Mouse (Mus musculus): Measurements from ENCODE around the gene Prkcq. TPM values are rescaled to one million over a fixed set of nuclear protein-coding genes. Genes with fewer than 3 reads are reported as not detected.

Gene Prkcq
- total RNA-seq, 4 experiments from 2014 or later: 1.3 to 2.8 (median 2.3) TPM

DNA sequence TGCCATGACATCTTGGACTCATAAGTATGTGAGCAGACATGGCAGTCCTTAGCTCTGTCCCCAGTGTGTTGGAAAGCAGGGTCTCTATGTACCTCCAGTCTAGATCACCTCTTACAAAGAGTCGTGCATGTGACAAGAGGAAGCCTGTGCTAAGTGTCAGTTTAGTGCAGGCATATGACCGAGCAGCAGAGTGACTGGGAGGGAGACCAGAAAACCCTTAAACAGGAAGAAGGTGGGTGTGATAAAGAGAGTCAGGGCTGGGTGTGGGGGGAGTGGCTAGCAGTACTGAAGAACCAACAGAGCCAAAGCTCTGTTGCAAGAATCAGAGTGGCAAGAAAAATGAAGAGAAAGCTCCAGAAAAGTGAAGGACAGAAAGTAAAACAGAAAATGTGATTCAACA lies 15.3 kb downstream of the Prkcq start:
- no peak for DNase-seq

GRCm38 (mm10) chr2:11188279-11188678 lies 16.4 kb downstream of the Prkcq start:
- no peak for DNase-seq

DNA sequence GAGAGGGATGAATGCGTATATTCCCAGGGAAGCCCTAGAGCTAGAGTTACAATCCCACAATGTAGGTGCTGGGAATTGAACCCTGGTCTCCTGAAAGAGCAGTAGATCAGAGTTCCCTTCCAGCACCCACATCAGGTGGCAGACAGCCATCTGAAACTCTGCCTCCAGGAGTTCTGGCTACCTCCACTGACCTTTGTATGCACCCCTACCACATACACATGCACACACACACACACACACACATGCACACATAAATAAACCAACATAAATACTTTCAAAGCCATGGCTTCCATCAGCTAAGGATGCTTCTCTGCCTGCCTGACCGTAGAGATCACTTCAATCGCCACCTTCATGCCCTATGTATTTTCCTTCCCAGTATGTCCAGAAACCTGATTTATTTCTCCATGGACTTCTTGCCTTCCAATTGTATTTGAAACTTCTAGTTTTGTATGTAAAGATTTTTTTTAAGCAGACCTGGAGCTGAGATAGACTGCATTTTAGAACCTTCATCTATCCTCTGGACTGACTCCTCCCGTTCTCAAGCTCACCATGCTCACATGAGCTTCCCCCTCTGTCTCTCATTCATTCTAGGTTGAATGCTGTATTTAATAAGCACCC lies 17.4 kb downstream of the Prkcq start:
- DNase-seq: no peak

GRCm38 (mm10) chr2:11192281-11193098 lies 20.6 kb downstream of the Prkcq start:
- no peak for DNase-seq

GRCm38 (mm10) chr2:11193099-11193618 lies 21.3 kb downstream of the Prkcq start:
- DNase-seq: no peak

DNA sequence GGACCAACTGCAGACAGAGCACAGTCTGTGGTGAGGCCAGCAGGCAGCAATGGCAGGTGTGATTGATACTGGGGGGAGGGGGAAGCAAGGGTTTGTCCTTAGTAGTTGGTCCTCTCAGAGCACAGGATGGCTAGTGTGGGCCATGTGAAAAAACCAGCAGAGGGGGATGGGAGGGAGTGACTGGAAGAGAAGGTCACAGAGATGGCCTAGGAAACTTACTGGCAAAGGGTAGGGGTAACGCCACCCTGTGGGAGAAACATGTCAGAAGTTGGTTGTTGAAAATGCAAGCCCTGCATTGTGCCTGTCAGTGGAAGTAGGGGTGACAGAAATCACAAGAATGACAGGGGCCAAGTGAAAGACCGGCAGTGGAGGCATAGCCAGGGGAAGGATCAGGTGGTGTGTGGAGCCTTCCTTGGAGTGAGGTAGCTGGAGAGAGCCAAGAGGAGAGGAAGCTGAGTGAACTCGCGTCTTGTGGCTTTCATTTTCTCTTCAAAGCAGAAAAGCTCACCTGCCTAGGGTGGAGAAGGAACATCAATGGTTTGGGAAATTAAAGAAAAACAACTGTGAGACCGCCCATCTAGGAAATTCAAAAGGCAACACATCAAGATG lies 22.9 kb downstream of the Prkcq start:
- DNase-seq: no peak

GRCm38 (mm10) chr2:11196071-11196470 lies 24.2 kb downstream of the Prkcq start:
- DNase-seq: no peak

- DNase-seq: no peak
These were observed 25.1 kb downstream of the Prkcq start for GRCm38 (mm10) chr2:11196952-11197559.

DNA sequence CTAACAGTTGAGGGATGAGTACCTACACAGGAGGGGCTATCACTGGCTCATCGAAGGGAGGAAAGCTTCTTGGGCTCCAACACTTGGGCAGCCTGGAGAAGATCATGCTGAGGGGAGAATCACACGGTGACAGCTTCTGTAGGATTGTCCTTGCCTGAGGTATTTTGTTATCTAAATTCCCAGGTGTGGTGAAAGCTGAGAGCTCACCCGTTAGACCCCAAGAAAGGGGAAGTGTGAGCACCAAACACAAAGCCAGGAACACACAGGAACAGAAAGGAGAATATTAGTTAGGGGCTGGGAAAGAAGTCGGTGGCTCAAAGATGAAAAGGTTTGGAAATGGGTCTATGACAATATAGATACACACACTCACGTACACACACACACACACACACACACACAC lies 27.7 kb downstream of the Prkcq start:
- no peak for DNase-seq

DNA sequence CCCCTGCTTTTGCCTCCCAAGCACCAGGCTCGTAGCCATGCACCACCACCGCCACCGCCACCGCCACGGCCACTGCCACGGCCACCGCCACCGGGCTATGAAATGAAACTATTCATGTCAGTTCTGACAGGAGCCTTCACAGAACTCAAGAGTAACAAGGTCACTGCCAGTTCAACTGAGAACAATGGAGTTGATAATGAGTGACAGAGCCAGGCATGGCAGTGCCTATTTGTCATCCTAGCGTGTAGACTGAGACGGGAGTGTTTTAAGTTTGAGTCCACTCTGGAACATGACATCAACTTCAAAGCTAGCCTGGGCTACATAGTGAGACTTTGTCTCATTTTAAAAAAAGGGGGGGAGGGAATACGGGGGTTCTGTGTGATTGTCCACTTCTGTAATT lies 30.9 kb downstream of the Prkcq start:
- DNase-seq: no peak

GRCm38 (mm10) chr2:11203261-11203660 lies 31.4 kb downstream of the Prkcq start:
- no peak for DNase-seq

- no peak for DNase-seq
These were observed 32.3 kb downstream of the Prkcq start for GRCm38 (mm10) chr2:11204232-11204631.

GRCm38 (mm10) chr2:11204961-11205360 lies 33.1 kb downstream of the Prkcq start:
- DNase-seq: no peak

DNA sequence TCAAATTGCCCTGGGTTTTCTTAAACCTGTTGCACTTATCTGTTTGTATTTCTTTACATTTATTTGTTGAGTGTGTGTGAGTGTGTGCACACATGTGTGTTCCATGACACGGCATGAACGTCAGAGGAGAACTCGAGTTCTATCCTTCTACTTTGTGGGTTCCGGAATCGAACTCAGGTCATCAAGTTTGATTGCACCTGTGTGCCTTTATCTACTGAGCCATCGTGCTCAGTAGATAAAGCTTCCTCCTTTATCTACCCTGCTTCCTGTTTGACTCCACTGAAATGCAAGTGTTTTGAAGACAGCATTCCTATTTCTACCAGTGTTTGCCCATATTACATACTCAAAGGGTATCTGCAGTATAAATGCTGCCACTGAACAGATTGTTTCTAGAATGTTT lies 33.8 kb downstream of the Prkcq start:
- no peak for DNase-seq

GRCm38 (mm10) chr2:11208263-11208662 lies 36.4 kb downstream of the Prkcq start:
- DNase-seq: no peak

DNA sequence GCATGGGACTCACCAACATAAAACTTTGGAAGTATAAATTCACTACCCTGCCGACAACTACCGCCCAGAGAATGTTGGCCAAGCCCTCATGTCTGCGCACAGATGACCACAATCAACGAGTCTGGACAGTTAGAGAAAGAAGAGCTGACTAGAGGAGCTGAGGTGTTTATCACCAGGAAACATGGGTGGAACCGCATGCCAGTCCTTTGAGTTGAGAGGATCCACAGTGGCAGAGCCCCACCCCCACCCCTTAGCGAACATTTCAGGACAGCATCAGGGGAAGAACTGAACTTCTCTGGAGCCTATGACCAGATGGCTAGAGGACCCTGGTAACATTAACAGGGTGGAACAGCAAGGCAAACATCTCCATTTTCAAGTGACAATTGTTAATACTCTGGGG lies 37.4 kb downstream of the Prkcq start:
- no peak for DNase-seq

DNA sequence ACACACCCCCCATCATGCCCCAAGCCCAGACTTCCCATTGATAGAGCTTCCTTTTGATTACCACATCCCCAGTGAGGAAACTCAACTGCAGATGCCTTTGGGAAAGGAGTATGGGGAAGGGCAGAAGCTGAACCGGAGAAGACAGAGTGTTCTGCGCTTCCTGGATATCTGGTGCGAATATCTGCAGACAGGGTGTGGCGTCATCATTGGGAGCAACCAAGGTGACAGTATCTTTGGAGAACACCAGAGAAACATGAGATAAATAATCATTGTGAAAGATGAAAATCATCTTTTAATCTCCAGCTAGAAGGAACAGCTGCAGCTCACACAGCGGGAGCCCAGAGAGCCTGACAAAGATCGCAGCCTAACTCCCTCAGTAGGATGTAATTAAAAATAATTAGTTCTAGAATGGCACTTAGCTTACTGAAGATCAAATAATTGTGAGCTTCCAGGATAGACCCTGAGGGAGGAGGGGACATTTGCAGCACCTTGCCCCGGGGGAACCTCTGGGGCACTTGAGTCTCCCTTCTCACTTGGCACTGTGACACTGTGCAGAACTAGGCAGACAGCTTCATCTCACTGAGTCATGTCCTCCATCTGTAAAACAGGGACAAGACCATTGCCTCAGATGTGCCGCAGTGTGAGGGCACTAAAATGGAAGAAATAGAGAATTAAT lies 38.5 kb downstream of the Prkcq start:
- no peak for DNase-seq

GRCm38 (mm10) chr2:11211961-11212562 lies 40.2 kb downstream of the Prkcq start:
- DNase-seq: no peak

DNA sequence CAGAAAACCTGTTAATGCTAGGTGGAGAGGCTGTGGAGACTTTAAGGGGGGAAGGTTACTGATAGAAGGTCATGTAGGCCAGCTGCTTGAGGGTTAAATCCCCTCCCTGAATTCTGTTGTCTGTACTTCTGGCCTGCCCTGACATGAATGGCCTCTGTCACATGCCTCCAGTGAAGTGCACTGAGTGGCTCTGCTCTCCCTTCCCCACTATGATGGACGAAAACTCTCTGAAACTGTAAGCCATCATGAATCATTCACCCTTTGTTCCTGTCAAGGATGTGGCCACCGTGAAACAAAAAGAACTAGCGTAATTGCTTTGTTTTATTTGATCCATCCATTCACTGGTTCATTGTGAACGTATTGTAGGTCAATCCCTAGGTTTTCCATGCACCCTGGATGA lies 44.5 kb downstream of the Prkcq start:
- DNase-seq: no peak

DNA sequence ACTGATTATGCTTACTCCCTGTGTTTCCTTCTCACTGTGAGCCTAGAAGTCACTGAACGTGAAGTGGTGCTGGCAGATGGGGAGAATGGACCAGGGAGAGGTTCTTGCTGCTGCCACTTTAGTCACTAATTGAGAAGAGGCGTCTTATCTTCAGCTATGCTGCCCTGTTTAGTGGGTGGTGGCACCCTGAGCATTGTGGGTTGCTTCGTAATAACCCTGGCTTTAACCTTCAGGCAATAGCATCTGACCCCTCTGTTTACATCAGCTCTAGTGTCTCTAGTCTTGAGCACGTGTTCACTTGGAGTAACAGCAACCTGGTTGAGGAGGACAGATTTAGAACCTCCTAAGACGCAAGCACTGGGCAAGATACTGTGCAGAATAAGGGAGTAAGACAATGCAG lies 44.9 kb downstream of the Prkcq start:
- DNase-seq: no peak

DNA sequence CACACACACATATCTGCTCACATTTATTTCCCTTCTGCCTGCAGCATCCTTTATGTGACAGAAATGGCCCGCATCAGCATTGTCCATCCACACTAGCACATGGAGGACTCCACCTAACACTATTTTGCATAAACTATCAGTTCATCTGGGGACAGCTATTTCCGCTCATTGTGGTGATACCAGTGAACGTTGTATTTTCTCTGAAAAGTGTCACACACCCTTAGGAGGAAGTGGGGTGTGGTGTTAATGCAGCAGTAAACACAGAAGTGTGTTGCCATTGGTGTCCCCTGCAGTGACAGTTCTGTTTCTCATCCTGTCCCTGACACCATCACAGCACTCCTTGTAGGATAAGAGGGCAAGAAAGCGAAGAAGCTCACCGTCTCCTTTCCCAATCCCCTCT lies 46.2 kb downstream of the Prkcq start:
- DNase-seq: no peak

GRCm38 (mm10) chr2:11219262-11219661 lies 47.4 kb downstream of the Prkcq start:
- no peak for DNase-seq

All from adrenal gland, adult 8-10 months (tissue).